Mouse (Mus musculus): ENCODE measurements at regions not wholly inside any gene's neighbourhood (a gene's known extent, or its start where the extent isn't known, plus 50 kb on each side); places are given as distances from the start of the nearest gene placed in this dataset.

GRCm38 (mm10) chr8:47615061-47615460, 60.3 kb downstream of the Ing2 start:
- no peaks in the 10 kb centered on the region for H3K27me3 ChIP-seq
- H3K4me3 ChIP-seq, result no peak overlapping the region
- no peak overlapping the region for H3K27ac ChIP-seq
- H3K36me3 ChIP-seq (ENCODE audit: poor library complexity, severe bottlenecking), result no peaks in the 10 kb centered on the region
- WGBS, result 74% methylated on average over 8 of the region's 8 CpGs
- ATAC-seq, result no peak
- no peak overlapping the region for H3K4me2 ChIP-seq
- H3K9me3 ChIP-seq (replicated peaks), result no peaks in the 10 kb centered on the region
- H3K9ac ChIP-seq, result no peak overlapping the region
- H3K4me1 ChIP-seq, result no peaks in the 10 kb centered on the region

- H3K9ac ChIP-seq, result no peak overlapping the region
- no peaks in the 10 kb centered on the region for H3K9me3 ChIP-seq (replicated peaks)
- 71% methylated on average over 11 of the region's 11 CpGs for WGBS
- H3K27ac ChIP-seq, result no peak overlapping the region
- no peak overlapping the region for H3K4me2 ChIP-seq
- no peak overlapping the region for H3K4me3 ChIP-seq
- H3K36me3 ChIP-seq (ENCODE audit: poor library complexity, severe bottlenecking), result no peaks in the 10 kb centered on the region
- no peaks in the 10 kb centered on the region for H3K4me1 ChIP-seq
- peak; percentile 71 for ATAC-seq
- H3K27me3 ChIP-seq, result no peaks in the 10 kb centered on the region
Observed at GRCm38 (mm10) chr8:47611773-47612433, 63.5 kb downstream of the Ing2 start.

GRCm38 (mm10) chr8:47609969-47610368, 65.4 kb downstream of the Ing2 start:
- Histone ChIP-seq H3K27me3 (no peaks in the 10 kb centered on the region), H3K9me3 (replicated peaks) (no peaks in the 10 kb centered on the region), H3K36me3 (ENCODE audit: poor library complexity, severe bottlenecking) (no peaks in the 10 kb centered on the region), H3K4me3 (no peak overlapping the region), H3K9ac (no peak overlapping the region), H3K4me2 (no peak overlapping the region), H3K4me1 (no peaks in the 10 kb centered on the region), H3K27ac (no peak overlapping the region)
- ATAC-seq, result no peak
- WGBS, result 83% methylated on average over 5 of the region's 5 CpGs

GRCm38 (mm10) chr8:47604198-47604835, 70.9 kb downstream of the Rwdd4a start:
- Histone ChIP-seq H3K27me3 (no peaks in the 10 kb centered on the region), H3K4me1 (no peaks in the 10 kb centered on the region), H3K4me3 (no peak overlapping the region), H3K9me3 (replicated peaks) (no peaks in the 10 kb centered on the region), H3K9ac (no peak overlapping the region), H3K27ac (no peak overlapping the region), H3K36me3 (ENCODE audit: poor library complexity, severe bottlenecking) (no peaks in the 10 kb centered on the region), H3K4me2 (no peak overlapping the region)
- ATAC-seq, result no peak
- 90% methylated on average over 8 of the region's 8 CpGs for WGBS

Data from forebrain, embryonic 13.5 days (tissue).